Mouse (Mus musculus) kidney, adult 2 months (tissue): ENCODE data around the gene Slc22a14.

Experiments used
- CTCF ChIP-seq: fragments of 200-500 bp; conservative IDR thresholded peaks from 2 replicates; pipeline ENCODE4 v1.5.1; 2011; ENCODE audit warnings: low read depth, mild to moderate bottlenecking, control low read depth, low read length, moderate library complexity, mixed read lengths; ENCODE audit not compliant: insufficient read depth, insufficient read length
- POLR2A ChIP-seq: fragments of 200-500 bp; IDR thresholded peaks from one replicate; pipeline ENCODE4 v1.6.1; 2011; ENCODE audit warnings: low read depth, low read length, control low read depth

DNA sequence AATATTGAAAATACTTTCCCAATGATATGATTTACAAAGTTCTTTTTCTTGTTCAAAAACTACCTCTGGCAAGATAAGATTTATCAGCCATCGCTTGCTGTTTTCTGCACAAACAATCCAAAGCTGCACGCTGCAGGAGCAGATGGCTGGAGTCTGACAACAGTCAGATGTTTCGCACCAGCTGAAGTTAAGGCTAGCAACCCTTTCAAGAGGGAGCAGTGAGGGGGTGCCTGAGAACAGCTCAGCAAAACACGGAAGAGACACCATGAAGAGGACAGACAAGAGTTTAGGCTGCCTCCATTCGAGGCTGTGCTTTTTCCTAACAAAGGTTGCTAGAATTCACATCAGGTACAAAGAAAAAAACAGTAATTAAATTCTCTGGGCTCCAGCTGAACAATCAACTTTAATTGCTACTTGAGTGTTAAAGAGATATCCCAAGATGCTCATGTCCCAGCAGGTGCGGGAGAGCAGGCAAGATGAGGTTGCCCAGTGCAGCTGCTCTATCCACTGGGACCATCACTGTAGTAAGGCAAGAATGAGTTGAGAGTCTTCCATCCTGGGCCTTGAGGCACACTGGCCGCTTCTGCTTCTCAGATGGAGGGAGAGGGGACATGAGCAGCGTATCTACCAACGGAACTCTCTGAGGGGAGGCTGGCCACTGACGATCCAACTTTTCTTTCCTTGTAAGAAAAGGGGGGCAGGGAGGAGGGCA, 124.9 kb downstream of the Slc22a14 start:
- no peak for TF ChIP-seq CTCF
- no peak for TF ChIP-seq POLR2A
